Mouse (Mus musculus): ENCODE results near the gene Arid1b. TPM values are rescaled to one million over a fixed set of nuclear protein-coding genes. Genes with fewer than 3 reads are reported as not detected.

The Arid1b gene
- polyA plus RNA-seq, 1 experiment from 2014 or later, result 10.5 TPM

DNA sequence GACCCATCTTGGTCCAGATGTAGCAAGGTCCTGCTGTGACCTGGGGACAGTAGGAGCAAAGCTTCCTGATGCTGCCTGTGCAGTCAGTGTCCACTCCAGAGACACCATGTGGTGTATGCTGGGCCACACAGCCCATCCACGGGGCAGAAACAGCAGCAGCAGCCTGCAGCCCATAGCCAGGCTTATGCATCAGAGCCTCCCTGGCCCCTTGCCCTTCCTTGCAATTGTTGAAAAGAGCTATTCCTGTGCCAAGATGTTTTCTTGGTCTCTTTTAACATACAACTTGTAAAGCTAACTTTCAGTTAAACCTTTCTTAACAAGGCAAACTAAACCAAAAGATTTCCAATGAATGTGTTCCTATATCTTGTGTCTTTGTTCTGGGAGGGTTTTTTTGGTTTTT lies 329.6 kb downstream of the Arid1b start:
- Histone ChIP-seq H3K9ac (ENCODE audit: low read length) (no peak overlapping the region; the same call in 1 of the 2 replicates), H3K4me1 (ENCODE audit: control insufficient read depth, insufficient read depth, low read length) (peaks cover 42% of the 10 kb centered on the region), H3K27me3 (ENCODE audit: control insufficient read depth, insufficient read depth, low read length) (no peaks in the 10 kb centered on the region), H3K27ac (ENCODE audit: low read length) (peak overlapping the region; percentile 3; the same call in 1 of the 2 replicates), H3K4me3 (replicated peaks; ENCODE audit: low read length) (no peak overlapping the region), H3K4me2 (ENCODE audit: low read depth, low read length) (no peak overlapping the region), H3K9me3 (replicated peaks; ENCODE audit: control insufficient read depth, low read length) (no peaks in the 10 kb centered on the region), H3K36me3 (ENCODE audit: control insufficient read depth, insufficient read depth, low read length) (0 out of 2 replicates have a peak, but pooled peaks cover 19% of the 10 kb centered on the region)
- WGBS, result 25% methylated on average over 1 of the region's 1 CpGs
- no peak for ATAC-seq (ENCODE audit: insufficient read depth, low FRiP score)

DNA sequence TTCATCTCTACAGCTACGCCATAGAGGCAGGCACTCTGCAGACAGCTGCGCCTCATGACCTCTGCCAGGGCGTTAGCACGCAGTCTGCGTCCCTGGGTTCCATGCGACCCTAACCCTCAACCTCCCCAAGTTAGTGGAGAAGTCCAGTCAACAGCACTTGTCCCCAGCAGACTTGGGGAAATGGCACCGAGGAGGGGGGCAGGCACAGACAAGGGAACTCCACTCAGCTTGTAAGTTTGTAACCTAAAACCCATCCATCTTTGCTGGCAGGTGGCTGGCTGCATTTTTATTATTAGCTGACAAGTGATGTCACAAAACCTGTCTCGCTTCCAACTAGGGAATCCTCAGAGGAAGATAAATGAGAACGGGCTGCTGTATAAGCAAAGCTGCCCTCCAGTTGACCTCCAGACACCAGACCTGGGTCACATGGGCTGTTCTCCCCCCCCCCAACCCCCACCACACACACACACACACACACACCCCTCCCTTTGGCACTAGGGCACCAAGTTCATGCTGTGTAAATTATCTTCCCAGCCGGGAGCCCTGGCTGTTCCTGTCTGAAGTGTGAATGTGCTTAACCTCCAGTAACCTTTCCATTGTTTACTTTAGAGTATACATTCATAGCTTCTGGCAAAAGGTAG lies 330.2 kb downstream of the Arid1b start:
- no peaks in the 10 kb centered on the region for H3K9me3 ChIP-seq (replicated peaks; ENCODE audit: control insufficient read depth, low read length)
- peaks cover 42% of the 10 kb centered on the region for H3K4me1 ChIP-seq (ENCODE audit: control insufficient read depth, insufficient read depth, low read length)
- H3K4me3 ChIP-seq (replicated peaks; ENCODE audit: low read length), result no peak overlapping the region
- 13% methylated on average over 10 of the region's 10 CpGs for WGBS
- H3K9ac ChIP-seq (ENCODE audit: low read length), result no peak overlapping the region
- H3K4me2 ChIP-seq (ENCODE audit: low read depth, low read length), result no peak overlapping the region
- H3K27me3 ChIP-seq (ENCODE audit: control insufficient read depth, insufficient read depth, low read length), result no peaks in the 10 kb centered on the region
- ATAC-seq (ENCODE audit: insufficient read depth, low FRiP score), result peak; percentile 87
- H3K27ac ChIP-seq (ENCODE audit: low read length), result peak overlapping the region; percentile 3
- 0 out of 2 replicates have a peak, but pooled peaks cover 16% of the 10 kb centered on the region for H3K36me3 ChIP-seq (ENCODE audit: control insufficient read depth, insufficient read depth, low read length)

DNA sequence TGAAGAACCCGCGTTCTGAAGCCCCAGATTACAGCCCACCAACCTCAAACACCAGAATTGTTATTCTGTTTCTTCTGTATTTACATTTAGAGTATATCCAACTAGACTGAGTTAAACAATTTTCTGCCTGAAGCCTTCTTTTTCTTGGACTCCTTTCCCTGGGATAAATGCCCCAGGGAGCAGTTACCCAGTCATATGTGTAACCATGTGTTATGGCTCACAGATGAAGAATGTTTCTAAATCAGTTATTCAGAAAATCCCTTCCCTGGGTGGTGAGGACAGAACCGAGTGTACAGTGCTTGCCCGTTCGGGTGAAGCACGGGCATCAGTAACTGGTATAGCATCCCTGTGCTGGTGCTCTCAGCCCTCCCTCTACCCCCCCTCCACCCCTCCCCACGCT lies 332.6 kb downstream of the Arid1b start:
- H3K4me3 ChIP-seq (replicated peaks; ENCODE audit: low read length), result no peak overlapping the region
- no peak overlapping the region for H3K27ac ChIP-seq (ENCODE audit: low read length)
- ATAC-seq (ENCODE audit: insufficient read depth, low FRiP score), result no peak
- peaks cover 42% of the 10 kb centered on the region for H3K4me1 ChIP-seq (ENCODE audit: control insufficient read depth, insufficient read depth, low read length)
- no peak overlapping the region for H3K4me2 ChIP-seq (ENCODE audit: low read depth, low read length)
- no peaks in the 10 kb centered on the region for H3K9me3 ChIP-seq (replicated peaks; ENCODE audit: control insufficient read depth, low read length)
- no peaks in the 10 kb centered on the region for H3K27me3 ChIP-seq (ENCODE audit: control insufficient read depth, insufficient read depth, low read length)
- H3K9ac ChIP-seq (ENCODE audit: low read length), result no peak overlapping the region
- peaks cover 19% of the 10 kb centered on the region; the same call in 1 of the 2 replicates for H3K36me3 ChIP-seq (ENCODE audit: control insufficient read depth, insufficient read depth, low read length)
- 67% methylated on average over 7 of the region's 7 CpGs for WGBS

DNA sequence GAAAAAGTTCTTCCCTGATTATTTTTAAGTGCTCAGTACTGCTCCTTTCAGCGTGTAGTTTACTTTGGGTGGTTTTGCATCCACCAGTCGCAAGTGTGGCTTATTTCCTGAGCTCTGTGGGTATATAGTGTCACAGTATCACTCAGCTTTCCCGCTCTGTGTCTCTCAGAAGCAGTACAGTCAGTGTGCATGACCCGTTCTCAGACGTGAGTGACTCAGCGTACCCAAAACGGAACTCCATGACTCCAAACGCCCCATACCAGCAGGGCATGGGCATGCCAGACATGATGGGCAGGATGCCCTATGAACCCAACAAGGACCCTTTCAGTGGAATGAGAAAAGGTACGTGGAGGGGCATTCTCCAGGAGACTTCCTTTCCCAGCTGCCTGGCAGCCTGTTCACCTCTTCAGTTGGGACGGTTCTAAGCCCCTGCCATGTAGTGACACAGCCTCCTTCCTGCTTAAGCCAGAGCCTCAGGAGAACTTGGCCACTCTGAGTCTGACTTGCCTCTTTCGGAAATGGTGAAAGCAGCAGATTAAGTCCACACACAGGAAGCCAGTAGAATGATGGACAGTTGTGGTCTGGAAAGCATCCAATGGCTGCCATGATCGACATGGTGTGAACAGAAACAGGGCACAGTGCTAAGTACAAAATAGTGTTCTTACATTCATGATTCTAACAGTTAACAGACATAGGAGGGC lies 333.5 kb downstream of the Arid1b start:
- Histone ChIP-seq H3K4me3 (replicated peaks; ENCODE audit: low read length) (no peak overlapping the region), H3K27ac (ENCODE audit: low read length) (no peak overlapping the region), H3K9ac (ENCODE audit: low read length) (no peak overlapping the region), H3K4me1 (ENCODE audit: control insufficient read depth, insufficient read depth, low read length) (peaks cover 34% of the 10 kb centered on the region), H3K27me3 (ENCODE audit: control insufficient read depth, insufficient read depth, low read length) (no peaks in the 10 kb centered on the region), H3K9me3 (replicated peaks; ENCODE audit: control insufficient read depth, low read length) (no peaks in the 10 kb centered on the region), H3K4me2 (ENCODE audit: low read depth, low read length) (no peak overlapping the region), H3K36me3 (ENCODE audit: control insufficient read depth, insufficient read depth, low read length) (peaks cover 15% of the 10 kb centered on the region; the same call in 1 of the 2 replicates)
- no peak for ATAC-seq (ENCODE audit: insufficient read depth, low FRiP score)
- WGBS, result 77% methylated on average over 12 of the region's 12 CpGs

DNA sequence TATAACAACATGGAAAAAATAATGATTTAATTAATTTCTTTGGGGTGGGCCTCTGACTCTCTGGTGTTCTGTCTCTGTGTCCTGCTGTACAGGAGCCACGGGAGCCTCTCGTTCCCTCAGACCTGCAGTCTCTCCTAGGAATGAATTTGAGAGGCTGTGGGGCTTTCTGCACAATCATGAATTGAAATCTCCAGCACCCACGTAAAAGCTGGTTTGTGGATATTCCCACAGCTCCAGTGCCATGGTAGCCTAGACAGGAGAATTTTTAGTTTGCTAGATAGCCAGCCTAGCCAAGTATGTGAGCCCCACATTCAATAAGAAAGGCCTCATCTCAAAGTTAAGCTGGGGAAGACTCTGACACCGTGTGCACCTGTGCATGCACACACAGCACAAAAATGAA lies 335.3 kb downstream of the Arid1b start:
- ATAC-seq (ENCODE audit: insufficient read depth, low FRiP score), result no peak
- Histone ChIP-seq H3K27me3 (ENCODE audit: control insufficient read depth, insufficient read depth, low read length) (no peaks in the 10 kb centered on the region), H3K4me1 (ENCODE audit: control insufficient read depth, insufficient read depth, low read length) (peaks cover 15% of the 10 kb centered on the region), H3K4me2 (ENCODE audit: low read depth, low read length) (no peak overlapping the region), H3K27ac (ENCODE audit: low read length) (no peak overlapping the region), H3K9ac (ENCODE audit: low read length) (no peak overlapping the region), H3K9me3 (replicated peaks; ENCODE audit: control insufficient read depth, low read length) (no peaks in the 10 kb centered on the region), H3K36me3 (ENCODE audit: control insufficient read depth, insufficient read depth, low read length) (peaks cover 17% of the 10 kb centered on the region; the same call in 1 of the 2 replicates), H3K4me3 (replicated peaks; ENCODE audit: low read length) (no peak overlapping the region)
- 90% methylated on average over 4 of the region's 4 CpGs for WGBS

DNA sequence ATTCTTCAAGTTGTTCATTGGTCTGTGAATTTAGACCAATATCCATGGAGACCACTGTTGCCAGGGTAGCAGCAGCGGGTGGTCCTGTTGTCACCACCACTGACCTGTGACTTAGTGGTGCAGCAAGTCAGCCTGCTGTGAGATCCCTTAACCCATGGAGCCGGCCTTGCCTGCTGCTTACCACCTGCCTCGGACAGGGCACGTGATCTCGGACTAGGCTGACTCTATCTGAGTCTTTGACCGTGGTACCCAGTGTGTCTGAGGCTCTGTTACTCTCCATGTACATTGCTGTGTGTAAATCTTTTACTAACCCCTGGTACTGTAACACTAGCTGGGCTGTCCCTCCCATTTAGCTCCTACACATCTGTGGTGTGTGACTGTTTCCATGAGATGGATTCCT lies 335.9 kb downstream of the Arid1b start:
- 90% methylated on average over 6 of the region's 6 CpGs for WGBS
- Histone ChIP-seq H3K4me2 (ENCODE audit: low read depth, low read length) (no peak overlapping the region), H3K27ac (ENCODE audit: low read length) (no peak overlapping the region), H3K4me3 (replicated peaks; ENCODE audit: low read length) (no peak overlapping the region), H3K9ac (ENCODE audit: low read length) (no peak overlapping the region), H3K27me3 (ENCODE audit: control insufficient read depth, insufficient read depth, low read length) (no peaks in the 10 kb centered on the region), H3K9me3 (replicated peaks; ENCODE audit: control insufficient read depth, low read length) (no peaks in the 10 kb centered on the region), H3K36me3 (ENCODE audit: control insufficient read depth, insufficient read depth, low read length) (peaks cover 23% of the 10 kb centered on the region; the same call in 1 of the 2 replicates), H3K4me1 (ENCODE audit: control insufficient read depth, insufficient read depth, low read length) (peaks cover 11% of the 10 kb centered on the region)
- ATAC-seq (ENCODE audit: insufficient read depth, low FRiP score), result no peak

DNA sequence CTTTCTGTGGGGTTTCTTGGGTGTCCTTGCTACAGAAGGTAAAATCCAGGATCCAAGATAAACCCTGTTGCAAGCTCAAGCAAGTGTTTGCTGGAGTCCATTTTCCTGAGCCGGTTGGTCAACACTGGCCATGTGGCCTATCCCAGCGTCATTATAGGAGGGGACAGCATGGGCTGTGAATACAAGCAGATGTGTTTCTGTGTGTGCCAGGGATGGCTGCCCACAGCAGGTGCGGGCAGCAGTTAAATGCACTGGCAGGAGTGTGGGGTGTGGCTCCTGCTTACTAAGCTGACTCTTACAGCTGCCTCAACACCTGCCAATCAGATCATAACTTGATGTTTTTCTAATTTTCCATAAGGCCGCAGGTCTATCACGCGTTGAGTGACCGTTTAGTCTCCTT lies 336.5 kb downstream of the Arid1b start:
- no peak for ATAC-seq (ENCODE audit: insufficient read depth, low FRiP score)
- Histone ChIP-seq H3K4me3 (replicated peaks; ENCODE audit: low read length) (no peak overlapping the region), H3K4me2 (ENCODE audit: low read depth, low read length) (no peak overlapping the region), H3K36me3 (ENCODE audit: control insufficient read depth, insufficient read depth, low read length) (peaks cover 26% of the 10 kb centered on the region; the same call in 1 of the 2 replicates), H3K9ac (ENCODE audit: low read length) (no peak overlapping the region), H3K27me3 (ENCODE audit: control insufficient read depth, insufficient read depth, low read length) (no peaks in the 10 kb centered on the region), H3K9me3 (replicated peaks; ENCODE audit: control insufficient read depth, low read length) (no peaks in the 10 kb centered on the region), H3K4me1 (ENCODE audit: control insufficient read depth, insufficient read depth, low read length) (0 out of 2 replicates have a peak, but pooled peaks cover 5% of the 10 kb centered on the region), H3K27ac (ENCODE audit: low read length) (no peak overlapping the region)
- 88% methylated on average over 7 of the region's 7 CpGs for WGBS

DNA sequence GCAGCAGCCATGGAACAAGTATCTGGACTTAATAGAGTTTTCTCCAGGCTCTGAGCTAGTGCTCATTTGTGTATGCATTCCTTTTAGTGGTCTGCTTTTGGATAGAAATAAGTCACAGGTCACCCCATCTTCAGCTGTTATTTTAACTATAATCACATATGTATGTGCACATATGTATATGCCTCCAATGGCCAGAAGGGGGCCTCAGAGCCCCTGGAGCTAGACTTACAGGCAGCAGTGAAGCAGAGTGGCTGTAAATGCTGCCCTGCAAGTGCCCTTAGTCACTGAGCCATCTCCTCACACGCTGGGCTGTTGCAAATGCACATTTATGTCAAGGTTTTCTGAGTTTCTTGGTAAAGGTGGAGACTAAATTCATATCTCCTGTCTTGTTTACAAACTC lies 337.3 kb downstream of the Arid1b start:
- no peak overlapping the region for H3K4me2 ChIP-seq (ENCODE audit: low read depth, low read length)
- 87% methylated on average over 1 of the region's 1 CpGs for WGBS
- no peak for ATAC-seq (ENCODE audit: insufficient read depth, low FRiP score)
- H3K4me1 ChIP-seq (ENCODE audit: control insufficient read depth, insufficient read depth, low read length), result 0 out of 2 replicates have a peak, but pooled peaks cover under 1% of the 10 kb centered on the region
- no peak overlapping the region for H3K27ac ChIP-seq (ENCODE audit: low read length)
- no peak overlapping the region for H3K9ac ChIP-seq (ENCODE audit: low read length)
- H3K36me3 ChIP-seq (ENCODE audit: control insufficient read depth, insufficient read depth, low read length), result peaks cover 26% of the 10 kb centered on the region
- H3K4me3 ChIP-seq (replicated peaks; ENCODE audit: low read length), result no peak overlapping the region
- no peaks in the 10 kb centered on the region for H3K27me3 ChIP-seq (ENCODE audit: control insufficient read depth, insufficient read depth, low read length)
- H3K9me3 ChIP-seq (replicated peaks; ENCODE audit: control insufficient read depth, low read length), result no peaks in the 10 kb centered on the region

DNA sequence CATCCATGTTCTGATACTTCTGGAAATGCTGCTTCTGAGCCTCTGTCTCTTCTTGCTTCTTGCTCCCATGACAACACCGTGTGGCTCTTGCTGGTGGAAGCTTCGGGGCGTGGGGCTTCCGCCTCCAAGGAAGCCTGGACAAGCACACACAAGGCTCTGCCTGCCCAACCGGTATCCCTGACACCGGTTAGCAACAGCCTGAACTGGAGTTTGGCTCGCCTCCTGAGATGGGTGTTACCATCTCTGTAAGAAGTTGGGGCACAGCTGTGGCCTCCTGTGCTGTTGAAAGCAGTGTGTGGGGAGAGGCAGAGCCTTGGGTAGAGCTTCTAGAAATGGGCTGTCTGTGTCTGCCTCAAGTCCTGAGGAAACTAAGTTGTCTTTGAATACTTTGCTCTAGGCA lies 340.4 kb downstream of the Arid1b start:
- H3K9me3 ChIP-seq (replicated peaks; ENCODE audit: control insufficient read depth, low read length), result no peaks in the 10 kb centered on the region
- H3K4me2 ChIP-seq (ENCODE audit: low read depth, low read length), result no peak overlapping the region
- H3K27ac ChIP-seq (ENCODE audit: low read length), result peak overlapping the region; percentile 56; the same call in 1 of the 2 replicates
- H3K27me3 ChIP-seq (ENCODE audit: control insufficient read depth, insufficient read depth, low read length), result no peaks in the 10 kb centered on the region
- H3K36me3 ChIP-seq (ENCODE audit: control insufficient read depth, insufficient read depth, low read length), result peaks cover 39% of the 10 kb centered on the region
- 75% methylated on average over 7 of the region's 7 CpGs for WGBS
- peak; percentile 57; the same call in 1 of the 2 replicates for ATAC-seq (ENCODE audit: insufficient read depth, low FRiP score)
- no peaks in the 10 kb centered on the region for H3K4me1 ChIP-seq (ENCODE audit: control insufficient read depth, insufficient read depth, low read length)
- H3K9ac ChIP-seq (ENCODE audit: low read length), result no peak overlapping the region
- H3K4me3 ChIP-seq (replicated peaks; ENCODE audit: low read length), result no peak overlapping the region
